Comparison of ENCODE assay signal across 9 mouse cellular contexts in genomic region chr12:40247976-40248375, GRCm38 (mm10). TPM values are rescaled to one million over a fixed set of nuclear protein-coding genes. Genes with fewer than 3 reads are reported as not detected.
DNase-seq lines count a peak whose midpoint lies in the region; ATAC-seq lines count a peak whose summit lies in the region.
"Had no signal": no experiment of that assay in that cellular context is flagged by ENCODE, and none has a peak within 500 bp of the region (broad histone marks: within the 10 kb centered on the region; RNA-seq: fewer than 3 reads in every experiment).

No protein-coding gene starts in this region.

- H3K27me3 ChIP-seq in limb, embryonic 13.5 days, result no peaks in the 10 kb centered on the region
- H3K27me3 ChIP-seq in limb, embryonic 10.5 days (ENCODE audit: low read depth, poor library complexity, severe bottlenecking), result no peaks in the 10 kb centered on the region

- no peak overlapping the region for H3K9ac ChIP-seq in limb, embryonic 13.5 days

- peak; percentile 32 for ATAC-seq in limb, embryonic 13.5 days (ENCODE audit: low FRiP score, low read depth)
- ATAC-seq in granulocyte monocyte progenitor cell, adult 5-6 weeks (replicated peaks; ENCODE audit: poor library complexity, severe bottlenecking), result peak; percentile 43
- peak; percentile 58 for ATAC-seq in megakaryocyte, adult 5-6 weeks (ENCODE audit: poor library complexity, severe bottlenecking)

- H3K9me3 ChIP-seq in limb, embryonic 13.5 days, result no peaks in the 10 kb centered on the region
- no peaks in the 10 kb centered on the region for H3K9me3 ChIP-seq in limb, embryonic 10.5 days (replicated peaks)

- H3K27ac ChIP-seq in limb, embryonic 13.5 days, result no peak overlapping the region
- H3K27ac ChIP-seq in limb, embryonic 10.5 days, result no peak overlapping the region

- no peak for DNase-seq in limb, embryonic 10.5 days (ENCODE audit: low spot score)
- DNase-seq in kidney, adult 9 months, result peak; percentile 31
- no peak for DNase-seq in frontal cortex, postnatal 36 days (ENCODE audit: low spot score in 2 of 2)
- DNase-seq in thymus, postnatal 10 days (ENCODE audit: low spot score in 2 of 2), result no peak
- no peak for DNase-seq in thymus, postnatal 25 days

- no peak overlapping the region for H3K4me2 ChIP-seq in limb, embryonic 13.5 days (replicated peaks)

- no peak overlapping the region for H3K4me3 ChIP-seq in limb, embryonic 13.5 days
- H3K4me3 ChIP-seq in limb, embryonic 10.5 days, result no peak overlapping the region

- H3K4me1 ChIP-seq in limb, embryonic 13.5 days, result peaks cover 17% of the 10 kb centered on the region
- H3K4me1 ChIP-seq in limb, embryonic 10.5 days, result peaks cover 31% of the 10 kb centered on the region

- WGBS in limb, embryonic 13.5 days, result 79% methylated on average over 6 of the region's 6 CpGs
- 79% methylated on average over 6 of the region's 6 CpGs for WGBS in limb, embryonic 10.5 days

- no peaks in the 10 kb centered on the region for H3K36me3 ChIP-seq in limb, embryonic 13.5 days
- no peaks in the 10 kb centered on the region for H3K36me3 ChIP-seq in limb, embryonic 10.5 days

RNA-seq across cellular contexts. Expression of gene Ifrd1, which starts 0.3 kb away (rescaled TPM):
- 109 and 118 TPM in 2 replicates for polyA plus RNA-seq in limb, embryonic 13.5 days (2015; fragmentation: Nextera tagmentation; extraction: Ambion mirVana)
- polyA plus RNA-seq in limb, embryonic 10.5 days (2016; fragmentation: Nextera tagmentation; extraction: Ambion mirVana), result 117 and 124 TPM in 2 replicates
- total RNA-seq in granulocyte monocyte progenitor cell, adult 5-6 weeks (2014; fragmentation: Nextera tagmentation), result 91.2 and 111 TPM in 2 replicates
- 107 and 115 TPM in 2 replicates for total RNA-seq in granulocyte monocyte progenitor cell, adult 5-6 weeks (2017)
- 135 and 150 TPM in 2 replicates for total RNA-seq in megakaryocyte, adult 5-6 weeks (2015)
- total RNA-seq in megakaryocyte, adult 5-6 weeks (2017), result 99.7 and 100 TPM in 2 replicates

RNA-seq across cellular contexts. Expression of gene Lsmem1, which starts 48.7 kb away (rescaled TPM):
- 0.67 and 1.3 TPM in 2 replicates for polyA plus RNA-seq in limb, embryonic 13.5 days (2015; fragmentation: Nextera tagmentation; extraction: Ambion mirVana)
- not detected in 2 replicates for polyA plus RNA-seq in limb, embryonic 10.5 days (2016; fragmentation: Nextera tagmentation; extraction: Ambion mirVana)
- total RNA-seq in granulocyte monocyte progenitor cell, adult 5-6 weeks (2014; fragmentation: Nextera tagmentation), result not detected in 2 replicates
- 0.52 TPM in 1 of 2 replicates, not detected in the other for total RNA-seq in granulocyte monocyte progenitor cell, adult 5-6 weeks (2017)
- not detected in 2 replicates for total RNA-seq in megakaryocyte, adult 5-6 weeks (2015)
- total RNA-seq in megakaryocyte, adult 5-6 weeks (2017), result 0.26 TPM in 1 of 2 replicates, not detected in the other
- polyA plus RNA-seq: limb, embryonic 11.5 days had no signal
